Mouse (Mus musculus) cerebellum, postnatal 10 days (tissue): ENCODE measurements around the gene Atp5e.

Source experiments
- DNase-seq, 2 experiments: peaks; one replicate each; pipeline ENCODE4 v3.0.0; 2021; ENCODE audit warnings: mixed read lengths in 2 of 2

Gene Atp5e

DNA sequence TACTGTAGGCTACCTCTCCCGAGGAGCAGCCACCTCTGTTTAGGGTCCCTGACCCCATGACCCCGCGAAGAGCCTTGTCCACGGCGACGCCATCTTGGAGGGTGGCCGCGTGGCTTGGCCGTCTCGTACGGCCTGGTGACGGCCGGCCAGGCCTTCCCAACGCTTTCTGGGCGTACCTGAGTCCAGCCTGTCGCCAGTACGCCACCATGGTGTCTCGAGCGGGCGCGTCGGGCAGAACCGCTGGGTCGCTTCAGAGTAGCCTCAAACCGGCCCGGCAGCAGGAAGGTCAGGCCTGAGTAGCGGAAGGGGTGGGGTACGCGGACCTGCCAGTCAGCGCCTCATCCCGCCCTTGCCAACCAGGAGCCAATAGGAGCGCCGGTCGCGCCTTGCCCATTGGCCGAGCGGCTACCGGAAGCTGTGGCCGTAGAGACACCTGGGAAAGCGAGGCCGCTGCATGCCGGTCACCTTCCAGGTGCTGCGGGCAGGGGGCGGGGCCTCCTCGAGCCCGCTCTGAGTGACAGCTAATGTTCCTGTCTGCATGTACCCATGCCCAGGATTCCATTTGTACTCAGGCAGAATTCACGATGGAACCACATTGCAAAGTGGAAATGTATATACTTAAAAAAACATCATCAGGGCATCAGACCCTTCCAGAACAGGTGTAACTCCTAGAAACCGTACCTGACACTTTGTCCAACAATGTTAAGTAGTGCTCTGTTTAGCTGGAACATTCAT, at the start of gene Atp5e:
Gene Atp5e (minus strand): TSS at position 317 of the 735 bp plus-strand sequence.
- DNase-seq: peak; percentile 97 to 98

DNA sequence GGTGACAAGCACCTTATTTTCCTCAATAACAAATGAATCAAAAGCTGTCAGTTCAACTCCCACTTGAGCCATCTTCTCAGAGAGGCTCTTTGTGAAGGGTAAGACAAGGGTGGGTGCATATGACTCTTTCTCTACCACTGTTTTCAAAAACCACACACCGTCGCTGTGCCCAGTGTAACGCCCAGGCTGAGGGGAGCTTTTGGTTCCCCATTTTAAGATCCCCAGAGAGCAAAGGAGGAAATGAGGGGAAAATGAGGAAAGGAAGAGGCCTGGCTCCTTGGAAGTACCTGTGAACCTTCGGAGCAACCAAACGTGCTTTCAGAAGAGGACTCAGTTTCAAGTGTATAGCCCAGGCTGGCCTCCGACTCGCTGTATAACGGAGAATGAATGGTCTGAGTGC, 45.9 kb upstream of the Atp5e start:
- no peak for DNase-seq

DNA sequence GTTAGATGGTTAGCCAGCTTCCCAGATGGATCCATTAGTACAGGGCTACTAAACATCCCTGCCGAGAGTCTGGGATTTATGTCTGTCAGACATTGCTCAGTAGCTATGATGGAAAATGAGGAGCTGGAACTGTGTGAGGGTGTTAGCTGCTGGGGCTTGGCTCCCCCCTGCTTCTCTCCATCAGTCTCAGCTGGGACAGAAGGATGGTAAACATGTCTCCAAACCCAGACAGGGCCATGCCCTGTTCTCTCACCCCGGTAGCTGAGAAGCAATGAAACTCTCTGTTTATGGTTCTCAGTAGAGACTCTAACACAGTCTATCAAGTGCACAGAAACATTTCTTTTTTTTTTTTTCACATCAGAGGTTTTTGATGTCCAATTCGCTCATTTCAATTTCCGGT, 44.1 kb upstream of the Atp5e start:
- no peak for DNase-seq

- no peak for DNase-seq
Measured at GRCm38 (mm10) chr2:174502831-174503460, 39.0 kb upstream of the Atp5e start.

- DNase-seq: no peak
Measured at GRCm38 (mm10) chr2:174502321-174502720, 38.4 kb upstream of the Atp5e start.

DNA sequence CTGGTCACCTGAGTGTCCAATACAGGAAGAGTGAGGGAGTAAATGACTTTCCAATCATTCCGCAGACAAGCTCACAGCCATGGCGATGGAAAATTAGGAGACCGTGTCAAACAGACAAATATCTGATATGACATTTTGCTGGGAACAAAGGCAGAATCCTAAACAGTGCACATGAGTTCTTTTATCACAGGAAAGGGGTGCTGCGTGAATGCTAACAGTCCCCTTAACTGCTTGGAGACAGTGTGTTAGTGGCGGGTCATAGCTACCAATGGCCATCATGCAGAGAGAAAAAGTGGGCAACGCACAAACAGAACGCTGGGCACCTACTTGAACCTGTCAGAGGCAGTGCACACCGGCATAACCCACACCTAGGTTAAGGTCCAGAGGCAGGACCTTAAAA, 37.6 kb upstream of the Atp5e start:
- DNase-seq: no peak

DNA sequence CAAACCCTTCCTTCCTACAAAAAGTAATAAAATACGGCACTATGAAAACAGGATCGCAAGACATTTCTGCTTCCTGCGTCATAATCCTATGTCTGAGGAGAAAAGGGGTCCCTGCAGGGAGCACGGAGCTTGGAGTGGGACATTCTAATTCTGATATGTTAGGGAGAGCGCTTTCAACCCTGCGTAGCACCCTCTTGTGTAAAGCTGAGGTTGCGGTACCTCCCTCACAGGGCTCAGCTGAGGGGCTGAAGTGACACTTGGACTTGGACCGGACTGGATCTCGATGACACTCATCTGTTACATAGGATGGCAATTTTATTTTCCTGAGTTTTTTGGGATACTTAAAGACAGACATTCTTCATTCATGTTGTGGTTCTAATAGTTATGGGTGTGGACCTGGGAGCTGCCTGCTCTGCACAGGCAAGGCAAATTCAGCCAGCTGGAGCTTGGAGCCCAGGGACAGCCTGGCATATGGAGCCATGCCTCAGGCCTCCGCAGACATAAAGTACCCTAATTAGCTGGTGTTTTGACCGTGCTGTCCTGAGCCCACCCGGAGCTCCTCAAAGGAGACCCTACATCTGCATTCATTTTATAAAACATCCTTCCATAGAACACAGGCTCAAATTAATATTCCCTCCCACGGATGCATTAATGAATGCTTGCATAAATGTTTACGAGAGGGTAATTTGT, 37.1 kb upstream of the Atp5e start:
- peak in 1 of 2 experiments; percentile 2 for DNase-seq

DNA sequence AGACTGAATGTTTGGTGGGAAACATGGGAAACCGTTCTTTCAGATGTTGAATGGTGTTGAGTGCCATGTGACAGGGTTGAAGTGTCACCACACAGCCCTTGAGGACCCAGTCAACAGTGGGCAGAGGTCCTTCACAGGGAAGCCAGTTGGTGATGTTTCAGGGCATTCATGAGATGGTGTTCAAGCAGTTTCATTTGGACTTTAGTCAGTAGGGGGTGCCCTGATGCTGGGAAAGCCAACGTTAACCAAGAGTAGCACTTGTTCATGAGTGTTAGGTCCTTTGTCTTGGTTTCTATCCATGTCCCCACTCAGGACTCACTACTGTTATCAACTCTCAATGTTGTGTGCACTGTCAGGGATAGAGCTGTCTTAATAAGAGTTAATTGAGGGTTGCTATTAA, 29.0 kb upstream of the Atp5e start:
- no peak for DNase-seq

DNA sequence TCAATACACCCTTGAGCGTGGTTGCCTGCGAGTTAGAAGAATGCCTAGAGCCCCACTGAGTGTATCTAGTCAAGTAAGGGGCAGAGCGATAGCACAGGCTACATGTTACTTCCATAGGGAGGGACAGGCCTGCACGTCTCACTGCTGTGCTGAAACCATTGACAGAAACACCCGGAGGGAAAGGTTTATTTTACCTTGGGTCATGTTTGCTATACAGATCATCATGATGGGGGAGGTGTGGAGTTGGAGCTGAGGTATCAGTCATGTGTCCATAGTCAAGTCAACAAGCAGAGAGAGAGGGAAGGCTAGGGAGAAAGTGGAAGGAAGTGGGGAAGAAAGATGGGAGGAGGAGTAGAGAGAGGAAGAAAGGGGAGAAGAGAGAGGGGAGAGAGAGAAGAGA, 23.1 kb upstream of the Atp5e start:
- DNase-seq: no peak

- DNase-seq: no peak
Measured at GRCm38 (mm10) chr2:174478746-174479145, 14.8 kb upstream of the Atp5e start.

- no peak for DNase-seq
Measured at GRCm38 (mm10) chr2:174477543-174478319, 13.8 kb upstream of the Atp5e start.

- DNase-seq: no peak
Measured at GRCm38 (mm10) chr2:174473550-174473927, 9.6 kb upstream of the Atp5e start.

DNA sequence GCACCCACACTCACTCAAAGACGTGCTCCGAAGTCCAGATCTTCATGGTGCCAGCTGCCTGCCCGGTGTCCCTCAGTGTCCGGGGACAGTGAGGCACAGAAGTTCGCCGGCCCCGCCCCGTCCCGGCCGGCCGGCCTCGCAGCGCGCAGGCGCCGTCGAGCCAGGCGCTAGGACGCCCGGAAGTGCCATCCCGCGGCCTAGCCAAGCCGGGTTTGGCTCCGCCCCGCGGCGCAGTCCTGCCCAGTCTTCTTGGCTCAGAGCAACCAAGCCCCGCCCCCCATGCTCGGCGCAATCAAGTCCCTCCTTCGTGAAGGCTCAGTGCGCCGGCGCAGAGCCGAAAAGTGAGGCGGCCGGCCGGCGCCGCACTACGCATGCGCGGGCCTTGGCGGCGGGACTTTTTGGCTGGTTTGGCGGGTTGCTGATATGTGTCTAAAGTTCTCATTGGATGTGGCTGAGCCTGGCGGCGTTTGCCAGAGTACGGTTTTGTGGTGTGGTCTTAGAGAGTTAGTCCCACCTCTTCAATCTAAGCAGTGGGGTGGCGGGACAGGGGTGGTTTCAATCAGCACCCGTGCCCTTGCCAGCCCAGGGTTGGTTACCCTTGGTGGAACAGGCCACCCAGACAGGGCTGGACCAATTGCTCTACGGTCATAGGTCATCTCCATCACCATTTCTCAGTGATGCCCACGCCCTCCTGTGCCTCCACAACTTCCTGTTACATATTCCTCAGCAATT, 9.1 kb upstream of the Atp5e start, which contains the start of gene Prelid3b:
Gene Prelid3b (minus strand): TSS at position 264 of the 732 bp plus-strand sequence.
- DNase-seq: peak; percentile 100

DNA sequence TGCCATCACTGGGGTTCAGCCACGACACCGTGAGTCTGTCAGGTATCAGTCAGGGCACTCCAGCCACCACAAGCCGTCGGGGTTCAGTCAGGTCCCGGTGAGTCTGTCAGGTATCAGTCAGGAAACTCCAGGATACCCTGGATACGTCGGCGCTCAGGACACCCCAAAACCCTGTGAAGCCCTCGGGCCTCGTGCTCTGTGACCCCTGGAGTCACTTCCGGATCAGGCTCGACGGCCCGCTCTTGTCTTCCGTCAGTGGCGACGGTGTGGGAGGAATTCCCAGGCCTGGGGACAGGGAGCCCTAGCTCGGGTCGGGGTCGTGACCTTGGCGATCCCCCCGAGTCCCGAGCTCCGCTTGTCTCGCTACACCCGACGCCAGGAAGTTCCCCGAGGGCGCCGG, 8.5 kb upstream of the Atp5e start:
- DNase-seq: no peak

DNA sequence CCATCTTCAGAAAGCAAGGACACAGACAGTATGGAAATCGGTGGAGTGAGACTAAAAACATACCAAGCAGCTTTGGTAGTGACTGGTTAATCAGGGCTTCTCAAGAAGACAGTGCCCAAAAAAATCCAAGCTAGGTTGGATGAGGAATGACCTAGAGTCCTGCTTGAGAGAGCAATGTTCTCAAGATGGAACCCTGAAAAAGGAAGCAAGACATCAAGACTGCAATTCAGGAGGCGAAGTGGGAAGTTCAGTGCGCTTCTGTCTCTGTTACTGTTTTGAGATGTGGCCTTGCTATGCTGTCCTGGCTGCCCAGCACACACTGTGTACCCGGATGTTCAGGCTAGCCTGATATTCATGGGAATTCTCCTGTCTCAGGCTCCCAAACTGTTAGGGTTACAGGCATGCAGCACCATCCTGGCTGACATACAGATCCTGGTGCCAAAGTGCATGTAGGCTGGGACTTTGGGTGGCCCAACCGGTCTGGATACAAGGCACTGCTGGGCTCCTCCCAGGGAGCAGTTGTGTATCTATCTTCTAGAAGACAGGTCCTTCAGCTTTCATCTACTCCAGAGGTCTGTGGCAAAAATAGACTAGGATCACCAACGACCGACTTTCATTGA, 7.0 kb upstream of the Atp5e start:
- DNase-seq: no peak

DNA sequence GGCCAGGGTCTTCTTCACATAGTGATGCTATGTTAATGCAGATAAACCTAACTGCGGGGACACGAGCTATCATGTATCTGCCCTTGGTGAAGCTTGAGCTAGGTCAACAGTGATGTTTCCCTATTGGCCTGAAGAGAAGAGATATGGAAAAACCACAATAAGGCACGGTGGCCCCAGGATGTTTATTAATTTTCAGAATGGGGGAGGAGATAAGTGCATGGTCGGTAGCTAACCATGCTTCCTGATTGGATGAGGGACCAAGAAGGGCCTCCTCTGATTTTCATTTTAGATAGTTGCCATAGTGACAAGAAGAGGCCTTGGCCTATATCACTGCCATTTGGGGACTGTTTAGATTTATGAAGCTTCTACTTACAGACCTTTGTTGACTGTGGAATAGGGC, 6.4 kb upstream of the Atp5e start:
- DNase-seq: no peak

- DNase-seq: no peak
Measured at GRCm38 (mm10) chr2:174463370-174463769, 535 bp downstream of the Atp5e start.

DNA sequence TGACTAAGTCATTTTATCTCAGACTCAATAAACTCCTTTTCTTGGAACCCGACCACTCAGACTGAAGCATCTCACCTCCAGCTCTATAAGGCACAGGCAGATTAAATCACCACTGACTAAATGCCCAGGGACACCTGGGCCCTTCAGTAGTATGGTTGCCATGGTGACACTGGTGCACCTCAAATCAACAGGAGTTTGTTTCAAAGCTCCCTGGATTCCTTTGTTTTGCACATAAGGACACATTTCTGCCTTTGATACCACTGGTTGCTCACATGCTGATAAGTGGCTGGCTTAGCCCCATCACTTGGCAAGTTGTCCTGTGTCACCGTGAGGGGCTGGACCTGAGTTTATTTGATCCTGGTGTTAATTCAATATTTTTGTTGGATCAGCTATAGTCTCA, 4.5 kb downstream of the Atp5e start:
- DNase-seq: no peak

- DNase-seq: peak; percentile 22 to 23
Measured at GRCm38 (mm10) chr2:174453681-174454080, 10.2 kb downstream of the Atp5e start.

DNA sequence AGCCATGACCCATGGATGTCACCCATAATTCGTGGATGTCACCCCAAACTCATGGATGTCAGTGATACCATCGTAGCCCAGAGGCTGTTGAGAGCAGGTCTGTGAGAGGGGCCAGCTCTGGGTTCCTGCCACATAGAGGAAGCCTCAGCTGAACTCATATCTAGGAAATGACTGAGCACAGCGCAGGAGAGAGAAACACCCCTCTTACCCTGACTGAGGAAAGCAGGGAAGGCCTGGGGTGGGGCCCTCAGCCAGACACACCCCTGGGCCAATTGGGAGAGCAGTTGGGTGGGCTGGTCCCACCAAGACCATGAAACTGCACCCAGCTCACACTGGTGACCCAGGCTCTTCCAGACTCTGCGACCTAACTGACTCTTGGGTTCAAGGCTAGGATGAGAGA, 13.6 kb downstream of the Atp5e start, which contains the start of gene Tubb1:
Gene Tubb1 (plus strand): TSS at position 343 of the 400 bp plus-strand sequence.
- DNase-seq: no peak

- no peak for DNase-seq
Measured at GRCm38 (mm10) chr2:174448405-174448804, 15.5 kb downstream of the Atp5e start.

GRCm38 (mm10) chr2:174446905-174447304, 17.0 kb downstream of the Atp5e start:
- no peak for DNase-seq
